Mouse (Mus musculus): ENCODE data around the gene Phc2.

Gene Phc2

DNA sequence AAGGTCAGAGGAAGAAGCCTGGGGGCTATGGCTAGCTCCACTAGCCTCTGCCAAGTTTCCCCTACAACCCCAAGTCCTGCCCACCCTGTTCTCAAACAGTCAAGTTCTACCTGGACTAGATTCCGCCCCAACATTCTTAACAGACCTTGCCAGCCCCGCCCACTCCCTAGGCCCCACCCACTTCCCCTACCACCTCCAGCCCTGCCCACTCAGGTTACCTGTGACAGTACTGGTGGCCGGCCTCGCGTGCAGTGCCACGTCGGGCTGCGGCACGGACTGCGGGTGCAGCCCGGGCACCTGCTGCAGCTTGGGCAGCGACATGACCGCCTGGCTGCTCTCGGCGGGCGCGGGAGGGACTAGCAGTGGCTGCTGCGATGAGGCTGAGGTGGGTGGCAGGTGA lies 135.1 kb downstream of the Phc2 start:
- no peak for DNase-seq

DNA sequence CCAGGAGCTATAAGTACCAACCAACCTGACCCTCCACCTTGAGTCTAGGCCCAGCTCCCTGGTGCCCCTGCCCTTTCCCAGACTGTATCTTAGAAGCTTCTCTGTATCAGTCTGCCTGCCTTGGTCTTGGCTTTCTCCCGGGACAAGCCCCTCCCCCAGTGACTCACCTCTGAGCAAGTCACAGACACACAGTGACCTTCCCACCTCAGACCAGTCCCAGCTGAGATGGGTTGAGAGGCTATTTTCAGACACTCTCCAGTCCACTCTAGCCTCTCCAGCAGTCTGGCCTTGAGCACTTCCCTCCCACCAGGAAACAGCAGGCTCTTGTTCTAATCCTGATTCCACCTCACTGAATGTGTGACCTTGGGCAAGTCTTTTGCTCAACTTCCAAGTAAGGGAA lies 139.2 kb downstream of the Phc2 start:
- no peak for DNase-seq

DNA sequence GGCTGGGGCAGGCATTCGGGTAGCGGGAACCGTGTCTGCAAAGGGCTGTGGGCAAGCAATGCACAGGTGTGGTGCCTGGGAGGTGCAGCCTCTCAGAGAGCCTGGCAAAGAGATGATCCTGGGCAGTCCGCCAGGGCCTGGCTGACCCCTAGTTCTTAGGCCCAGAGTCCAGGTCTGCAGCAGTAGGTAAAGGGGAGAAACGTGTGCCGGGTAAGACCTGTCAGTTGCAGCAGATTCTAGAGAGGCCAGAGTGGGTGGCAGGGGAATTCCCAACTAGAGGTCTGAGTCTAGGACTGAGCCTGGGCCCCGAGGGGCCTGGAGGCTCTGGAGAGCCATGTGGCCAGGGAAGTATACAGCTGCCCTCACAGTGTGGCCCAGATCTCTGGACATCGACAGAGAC lies 139.7 kb downstream of the Phc2 start:
- no peak for DNase-seq

DNA sequence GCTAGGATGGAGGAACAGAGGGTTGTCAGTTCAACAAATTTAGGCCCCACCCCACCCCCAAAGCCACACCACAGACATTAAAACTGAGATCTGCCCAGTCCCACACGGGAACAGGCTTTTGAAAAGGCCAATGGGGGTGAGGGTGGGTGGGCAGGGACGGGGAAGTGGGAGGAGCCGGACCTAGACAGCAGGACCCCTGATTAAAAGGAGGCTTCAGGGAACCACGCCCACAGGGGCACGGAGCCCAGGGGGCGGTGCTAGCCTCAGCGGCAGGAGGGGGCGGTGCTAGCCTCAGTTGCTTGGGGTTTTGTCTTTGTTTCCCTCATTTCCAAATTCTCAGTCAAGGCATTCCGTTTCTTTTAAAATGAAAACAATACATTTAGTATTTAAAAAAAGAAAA lies 141.1 kb downstream of the Phc2 start:
- no peak for DNase-seq

DNA sequence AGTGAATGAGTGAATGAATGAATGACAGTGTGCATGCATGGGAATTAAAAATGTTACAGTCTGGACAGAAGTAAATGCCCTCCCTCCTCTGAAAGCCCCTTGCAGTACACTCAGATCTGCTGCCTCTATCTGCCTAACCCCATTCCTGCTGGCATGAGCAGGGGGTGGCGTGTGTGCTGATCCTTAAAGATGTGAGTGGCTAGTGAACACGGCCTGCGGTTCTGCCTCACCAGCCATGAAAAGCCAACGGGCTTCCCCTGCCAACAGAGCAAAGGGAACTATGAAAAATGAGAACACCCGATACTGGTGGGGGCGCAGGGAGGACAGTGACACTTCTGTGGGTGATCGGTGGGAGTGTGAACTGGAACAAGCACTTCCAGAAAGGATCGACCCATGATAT lies 142.3 kb downstream of the Phc2 start:
- no peak for DNase-seq

DNA sequence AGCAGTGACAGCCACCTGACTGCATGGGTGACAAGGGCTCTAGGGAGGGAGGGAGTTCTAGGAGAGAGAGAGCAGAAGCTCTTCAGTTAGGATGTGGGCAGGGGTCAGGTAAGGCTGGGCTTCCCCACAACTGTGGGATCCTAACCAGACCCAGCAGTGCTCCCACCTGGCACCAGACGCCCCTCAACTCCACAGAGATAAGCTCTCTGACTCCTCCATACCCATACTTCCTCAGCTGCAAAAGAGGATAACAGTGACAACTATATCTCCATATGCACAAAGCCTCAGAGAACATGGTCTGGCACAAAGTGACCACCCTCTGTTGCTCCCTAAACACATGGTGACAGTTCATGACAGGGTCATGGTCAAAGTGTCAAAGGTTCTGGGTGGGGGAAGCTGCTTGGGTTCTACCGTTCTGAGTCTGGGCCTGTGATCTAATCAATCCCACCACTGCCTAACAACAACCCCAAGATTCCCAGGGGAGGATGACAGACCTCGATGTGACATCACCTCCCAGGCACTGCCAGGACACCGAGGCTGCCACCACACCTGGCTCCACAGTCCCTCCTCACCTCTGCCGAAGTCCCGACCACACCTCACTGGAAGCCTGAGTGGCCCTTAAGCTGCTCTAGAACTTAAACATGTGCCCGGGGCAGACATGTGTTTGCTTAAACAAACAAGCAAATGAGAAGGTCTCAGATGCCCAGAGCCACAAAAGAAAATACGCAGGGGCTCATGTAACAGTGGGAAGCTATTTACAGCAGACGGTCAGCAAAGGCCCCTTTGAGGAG lies 147.4 kb downstream of the Phc2 start:
- no peak for DNase-seq

All from layer of hippocampus, adult 9-11 months (tissue).